Mouse (Mus musculus): ENCODE measurements around the gene Mmp14.

Mmp14 gene

DNA sequence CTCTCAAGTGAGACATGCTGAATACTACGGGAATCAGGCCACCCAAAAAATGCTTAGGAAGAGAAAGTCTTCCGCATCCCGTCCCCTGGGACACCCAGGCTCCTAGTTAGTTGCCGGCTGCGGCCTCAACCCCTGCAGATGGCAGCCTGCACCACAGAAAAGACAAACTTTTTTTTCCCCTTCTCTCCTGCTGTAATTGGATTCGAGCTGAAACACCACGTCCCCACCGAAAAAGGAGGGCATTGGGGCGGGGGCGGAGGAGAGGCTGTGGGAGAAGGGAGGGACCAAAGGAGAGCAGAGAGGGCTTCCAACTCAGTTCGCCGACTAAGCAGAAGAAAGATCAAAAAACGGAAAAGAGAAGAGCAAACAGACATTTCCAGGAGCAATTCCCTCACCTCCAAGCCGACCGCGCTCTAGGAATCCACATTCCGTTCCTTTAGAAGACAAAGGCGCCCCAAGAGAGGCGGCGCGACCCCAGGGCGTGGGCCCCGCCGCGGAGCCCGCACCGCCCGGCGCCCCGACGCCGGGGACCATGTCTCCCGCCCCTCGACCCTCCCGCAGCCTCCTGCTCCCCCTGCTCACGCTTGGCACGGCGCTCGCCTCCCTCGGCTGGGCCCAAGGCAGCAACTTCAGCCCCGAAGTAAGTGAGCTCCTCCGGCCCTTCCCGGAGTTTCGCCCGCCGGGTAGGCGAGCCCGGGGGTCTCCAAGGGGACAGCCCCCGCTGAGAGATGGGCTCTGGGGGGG, at the start of gene Mmp14:
Gene Mmp14, plus strand, starts transcription at position 279 of the 744 bp plus-strand sequence.
- DNase-seq (ENCODE audit: low spot score in 2 of 2), result peak in 1 of 2 experiments; percentile 48

DNA sequence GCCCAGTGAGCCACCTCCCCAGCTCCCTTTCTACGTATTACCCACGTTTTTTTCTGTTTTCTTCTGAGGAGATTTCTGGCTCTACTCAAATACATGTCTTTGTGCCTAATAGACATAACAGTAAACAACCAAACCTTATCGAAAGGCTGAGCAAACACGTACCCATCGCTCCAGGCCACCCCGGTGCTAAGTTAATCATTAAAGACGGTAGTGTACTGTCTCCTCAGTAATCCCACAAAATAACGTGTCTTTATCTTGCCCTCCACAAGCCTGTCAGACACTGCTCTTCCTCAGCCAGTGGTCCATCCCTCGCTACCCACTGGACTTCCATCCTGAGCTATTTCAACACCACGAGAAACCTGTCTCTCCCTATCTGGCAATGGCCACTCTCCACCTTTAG, 49.6 kb upstream of the Mmp14 start:
- no peak for DNase-seq (ENCODE audit: low spot score in 2 of 2)

DNA sequence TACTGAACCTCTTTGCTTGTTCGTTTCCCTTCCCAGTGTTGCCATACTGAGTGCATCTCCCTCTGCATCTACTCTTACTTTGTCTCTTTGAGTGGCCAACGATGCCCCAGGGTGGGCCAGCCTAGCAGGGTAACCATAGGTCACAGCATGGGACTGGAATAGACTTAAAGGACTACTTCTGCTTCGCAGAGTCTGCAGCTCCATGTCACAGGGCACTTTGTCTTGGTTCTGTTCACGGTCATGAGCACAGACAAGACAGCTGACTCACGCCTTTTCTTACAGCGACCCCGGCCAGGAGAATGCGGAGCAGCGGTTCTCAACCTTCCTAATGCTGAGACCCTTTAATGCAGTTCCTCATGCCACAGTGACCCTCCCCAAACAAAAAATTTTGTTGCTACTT, 48.8 kb upstream of the Mmp14 start:
- DNase-seq (ENCODE audit: low spot score in 2 of 2), result no peak

DNA sequence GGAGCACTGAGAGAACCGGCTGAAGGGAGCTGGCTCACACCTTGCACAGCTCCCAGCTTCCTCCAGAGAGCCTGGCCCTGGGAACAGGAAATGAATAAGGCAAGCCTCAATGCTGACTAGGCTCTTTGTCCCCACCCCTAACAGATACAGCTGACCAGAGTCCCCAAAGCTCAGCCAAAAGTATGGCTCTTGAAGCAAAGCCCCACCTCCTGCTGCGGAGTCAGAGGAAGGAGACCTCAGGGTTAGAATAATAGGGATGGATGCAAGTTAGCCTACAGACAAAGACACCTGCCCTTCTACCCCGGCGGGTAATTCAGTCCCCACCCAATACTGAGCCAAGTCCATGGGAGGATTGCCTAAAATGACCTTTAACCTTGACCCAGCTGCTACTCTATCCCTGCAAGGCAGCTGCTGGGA, 48.0 kb upstream of the Mmp14 start:
- DNase-seq (ENCODE audit: low spot score in 2 of 2), result no peak

DNA sequence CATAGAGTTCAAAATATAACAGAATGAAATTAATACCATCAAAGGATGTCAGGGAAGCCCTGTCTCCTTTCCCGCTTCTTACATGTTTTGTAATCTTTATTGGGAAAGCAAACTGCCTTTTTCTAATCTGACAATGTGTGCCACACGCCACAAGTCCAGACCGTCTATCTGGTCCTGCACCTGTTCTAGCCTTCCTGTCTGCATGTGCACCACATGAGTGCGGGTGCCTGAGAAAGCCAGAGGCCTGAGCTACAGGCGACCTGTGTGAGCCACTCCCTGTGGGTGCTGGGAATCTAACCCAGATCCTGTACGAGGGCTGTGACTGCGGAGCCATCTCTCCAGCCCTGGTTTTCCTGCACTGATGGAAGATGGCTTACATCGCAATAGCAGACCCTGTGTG, 47.0 kb upstream of the Mmp14 start:
- no peak for DNase-seq (ENCODE audit: low spot score in 2 of 2)

DNA sequence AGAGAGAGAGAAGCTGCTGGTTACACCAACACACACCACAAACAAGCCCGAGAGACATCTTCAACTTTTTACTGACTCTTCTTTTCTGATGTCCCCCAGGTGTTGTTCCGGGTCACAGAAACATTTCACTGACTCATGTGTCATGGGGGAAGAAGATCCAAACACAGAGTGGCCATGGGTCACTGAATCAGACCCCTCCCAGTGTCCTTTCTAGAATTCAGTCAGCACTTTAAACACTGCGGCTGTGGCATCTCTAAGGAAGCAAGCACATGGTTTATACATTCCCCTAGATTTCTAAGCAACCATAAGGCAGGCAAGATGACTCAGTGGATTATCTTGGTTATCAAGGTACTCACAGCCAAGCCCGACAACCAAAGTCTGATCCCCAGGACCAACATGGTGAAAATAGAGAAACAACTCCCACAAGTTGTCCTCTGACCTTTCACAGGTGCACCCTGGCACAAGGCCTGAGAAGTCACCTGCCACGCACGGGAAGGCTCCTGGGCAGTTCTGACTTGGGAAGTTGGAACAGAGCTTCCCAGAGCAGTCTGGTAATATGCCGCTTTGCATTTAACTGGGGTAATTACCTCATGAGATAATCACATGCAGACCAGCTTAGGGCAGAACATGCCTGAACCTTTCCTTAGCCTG, 45.3 kb upstream of the Mmp14 start:
- DNase-seq (ENCODE audit: low spot score in 2 of 2), result no peak

DNA sequence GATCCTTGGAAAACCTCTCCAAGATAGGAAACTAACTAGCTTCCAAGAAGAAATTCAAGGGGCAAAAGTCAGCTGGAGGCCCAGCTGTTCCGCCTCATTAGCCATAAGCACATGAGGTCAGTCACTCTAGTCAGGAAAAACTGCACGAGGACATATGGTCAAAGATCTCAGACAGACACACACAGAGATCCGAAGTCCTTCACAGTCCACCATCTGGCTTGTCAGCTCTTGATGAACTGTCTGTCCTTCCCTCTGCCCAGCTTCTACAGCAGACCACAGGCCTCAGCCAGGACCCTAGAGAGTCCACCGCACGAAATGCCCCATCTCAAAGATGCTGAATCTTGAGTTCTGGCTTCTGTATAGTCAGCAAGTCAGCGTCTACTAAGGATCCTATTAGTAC, 43.9 kb upstream of the Mmp14 start:
- no peak for DNase-seq (ENCODE audit: low spot score in 2 of 2)

DNA sequence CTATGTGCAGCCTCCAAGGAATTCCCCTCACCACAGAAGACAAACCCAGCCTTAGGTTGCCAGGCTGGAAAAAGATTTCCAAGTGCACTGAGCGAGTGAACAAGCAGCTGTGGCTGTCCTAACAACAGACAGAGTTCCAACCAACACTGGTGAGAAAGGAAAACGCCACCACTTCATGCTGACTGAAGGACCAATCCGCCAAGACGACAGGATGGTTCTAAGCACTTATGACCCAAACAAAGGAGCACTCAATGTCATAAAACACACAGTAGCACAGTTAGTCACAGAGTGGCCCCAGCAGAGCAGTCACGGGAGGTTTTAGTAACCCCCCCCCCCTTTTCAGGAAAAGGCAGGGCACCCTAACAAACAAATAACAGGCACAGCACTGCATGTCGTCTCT, 40.6 kb upstream of the Mmp14 start:
- no peak for DNase-seq (ENCODE audit: low spot score in 2 of 2)

DNA sequence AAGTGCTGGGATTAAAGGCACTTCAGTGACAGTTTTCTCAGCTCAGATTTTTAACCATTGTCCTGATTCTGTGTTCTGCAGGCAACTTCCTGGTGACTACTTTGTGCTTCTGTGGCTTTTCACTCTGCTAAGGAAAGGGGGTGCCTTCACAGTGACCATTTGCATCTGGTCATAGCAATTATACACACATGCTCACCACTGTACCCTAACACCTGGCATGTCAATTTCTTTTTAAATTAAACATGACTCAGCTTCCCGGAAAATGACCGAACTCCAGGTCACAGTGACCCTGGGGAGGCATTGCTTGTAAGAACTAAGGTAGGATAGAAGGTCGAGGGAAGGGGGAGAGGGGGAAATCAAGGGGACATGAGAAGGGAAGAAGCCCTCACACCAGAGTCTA, 37.6 kb upstream of the Mmp14 start:
- DNase-seq (ENCODE audit: low spot score in 2 of 2), result no peak

DNA sequence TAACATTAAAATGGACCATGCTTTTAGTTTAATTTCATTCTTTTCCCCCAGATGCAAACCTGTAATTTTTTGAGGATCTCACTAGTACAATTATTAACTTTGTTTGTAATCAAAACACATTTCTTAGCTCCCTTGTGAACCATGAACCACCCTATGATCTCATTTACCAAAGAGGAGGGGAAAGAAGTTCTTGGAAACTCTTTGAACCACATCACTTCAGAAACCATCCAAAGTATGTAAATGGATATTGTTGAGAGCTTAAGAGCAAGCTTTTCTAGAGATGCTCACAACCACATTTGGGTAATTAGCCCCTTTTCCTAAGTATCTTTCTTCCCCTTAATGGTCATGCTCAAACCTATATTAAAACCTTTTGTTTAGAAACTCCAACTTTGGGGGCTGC, 37.1 kb upstream of the Mmp14 start:
- no peak for DNase-seq (ENCODE audit: low spot score in 2 of 2)

DNA sequence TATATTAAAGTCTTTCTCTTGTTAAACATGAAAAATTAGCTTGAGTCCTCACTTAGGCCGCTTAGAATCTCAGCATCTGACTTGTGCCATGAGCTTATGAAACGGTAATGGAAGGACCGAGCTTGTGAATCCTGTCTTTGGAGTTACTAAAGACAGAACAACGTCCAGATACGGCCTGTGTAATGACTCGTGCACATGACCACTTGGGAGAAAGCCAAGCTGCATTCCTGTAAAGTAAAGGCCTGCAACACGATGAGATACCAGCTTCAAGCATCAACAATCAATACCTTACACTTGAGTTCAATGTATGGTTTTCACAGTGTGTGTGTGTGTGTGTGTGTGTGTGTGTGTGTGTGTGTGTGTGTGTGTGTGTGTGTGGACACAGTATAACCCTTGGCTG, 34.7 kb upstream of the Mmp14 start:
- no peak for DNase-seq (ENCODE audit: low spot score in 2 of 2)

DNA sequence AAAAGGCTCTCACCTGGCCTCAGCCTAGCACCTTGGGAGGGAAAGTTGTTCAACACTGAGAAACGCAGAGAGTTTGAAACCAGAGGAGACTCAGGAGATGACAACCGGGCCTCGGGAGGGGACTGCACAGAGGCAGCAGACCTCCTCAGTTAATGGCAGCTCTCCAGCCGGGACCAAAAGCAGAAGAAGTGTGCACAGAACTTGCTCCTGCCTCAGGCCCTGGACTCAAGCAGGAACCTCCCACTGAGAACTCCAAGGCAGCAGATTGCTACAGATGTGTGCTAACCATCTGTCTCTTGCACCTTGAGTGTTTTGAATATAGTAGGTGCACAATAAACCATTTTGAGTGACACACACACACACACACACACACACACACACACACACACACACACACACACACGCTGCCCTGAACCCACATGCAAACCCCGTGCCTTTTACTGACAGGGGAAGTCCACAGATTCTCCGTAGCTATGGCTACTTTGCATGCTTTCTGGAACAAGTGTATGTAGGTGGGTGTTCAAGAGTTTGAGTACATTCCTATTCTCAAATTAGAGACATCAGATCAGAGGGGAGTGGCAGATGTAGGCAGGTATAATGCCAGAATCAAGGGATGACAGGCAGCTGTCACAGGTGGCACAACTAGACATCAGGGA, 33.4 kb upstream of the Mmp14 start:
- no peak for DNase-seq (ENCODE audit: low spot score in 2 of 2)

DNA sequence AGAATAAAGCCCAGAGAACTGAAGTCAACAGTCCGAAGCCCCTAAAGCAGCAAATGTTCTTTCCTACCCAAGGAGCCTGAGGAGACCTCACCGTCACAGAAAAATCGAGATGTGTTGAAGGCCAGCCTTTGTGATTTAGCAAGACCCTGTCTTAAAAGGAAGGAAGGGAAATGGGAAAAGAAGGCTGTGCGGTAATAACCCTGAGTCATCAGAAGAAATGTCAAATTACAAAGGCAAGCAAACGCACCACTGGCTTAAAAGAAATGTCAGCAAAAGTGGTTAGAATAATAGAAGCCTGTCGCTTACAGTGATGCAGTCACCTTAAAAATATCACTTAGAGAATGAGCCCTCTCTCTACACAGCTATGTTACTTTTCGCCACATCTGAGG, 32.9 kb upstream of the Mmp14 start:
- DNase-seq (ENCODE audit: low spot score in 2 of 2), result no peak

DNA sequence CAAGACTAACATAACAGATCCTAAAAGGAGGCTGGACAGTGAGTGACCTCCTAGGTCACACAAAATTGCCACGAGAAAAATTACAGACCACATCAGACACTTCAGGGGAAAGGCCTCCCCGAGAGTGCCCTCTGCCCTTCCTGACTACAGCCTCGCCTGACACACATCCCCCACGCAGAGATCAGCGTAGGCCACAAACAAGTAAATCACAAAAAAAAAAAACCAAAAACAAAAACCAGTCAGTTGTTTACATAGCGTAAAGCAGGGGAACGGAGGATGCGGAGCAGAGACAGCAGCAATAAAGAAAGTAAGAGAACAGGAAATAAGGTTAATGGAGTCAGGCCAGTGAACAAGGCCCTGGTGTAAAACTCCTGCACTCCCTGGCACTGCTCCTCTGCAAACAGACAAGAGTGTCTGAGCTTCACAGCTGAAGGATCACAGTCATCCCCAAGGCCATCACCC, 32.5 kb upstream of the Mmp14 start:
- no peak for DNase-seq (ENCODE audit: low spot score in 2 of 2)

DNA sequence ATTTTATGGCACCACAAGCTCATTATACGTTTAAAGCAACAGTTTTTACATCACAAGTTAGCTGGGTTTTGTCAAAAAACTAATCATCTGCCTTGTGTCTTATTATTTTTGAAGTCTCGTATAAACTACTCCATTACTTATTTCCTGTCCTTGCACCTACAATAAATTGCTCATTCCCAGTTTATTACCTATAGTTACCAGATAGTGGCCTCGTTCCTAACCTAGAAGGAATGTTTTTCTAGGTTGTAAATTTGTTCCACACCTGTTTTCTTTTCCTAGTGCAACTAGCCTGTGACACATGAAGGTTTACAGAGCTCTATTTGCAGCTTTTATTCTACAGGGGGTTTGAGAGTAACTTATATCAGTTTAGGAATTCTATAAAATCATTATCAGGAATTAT, 29.7 kb upstream of the Mmp14 start:
- DNase-seq (ENCODE audit: low spot score in 2 of 2), result no peak

DNA sequence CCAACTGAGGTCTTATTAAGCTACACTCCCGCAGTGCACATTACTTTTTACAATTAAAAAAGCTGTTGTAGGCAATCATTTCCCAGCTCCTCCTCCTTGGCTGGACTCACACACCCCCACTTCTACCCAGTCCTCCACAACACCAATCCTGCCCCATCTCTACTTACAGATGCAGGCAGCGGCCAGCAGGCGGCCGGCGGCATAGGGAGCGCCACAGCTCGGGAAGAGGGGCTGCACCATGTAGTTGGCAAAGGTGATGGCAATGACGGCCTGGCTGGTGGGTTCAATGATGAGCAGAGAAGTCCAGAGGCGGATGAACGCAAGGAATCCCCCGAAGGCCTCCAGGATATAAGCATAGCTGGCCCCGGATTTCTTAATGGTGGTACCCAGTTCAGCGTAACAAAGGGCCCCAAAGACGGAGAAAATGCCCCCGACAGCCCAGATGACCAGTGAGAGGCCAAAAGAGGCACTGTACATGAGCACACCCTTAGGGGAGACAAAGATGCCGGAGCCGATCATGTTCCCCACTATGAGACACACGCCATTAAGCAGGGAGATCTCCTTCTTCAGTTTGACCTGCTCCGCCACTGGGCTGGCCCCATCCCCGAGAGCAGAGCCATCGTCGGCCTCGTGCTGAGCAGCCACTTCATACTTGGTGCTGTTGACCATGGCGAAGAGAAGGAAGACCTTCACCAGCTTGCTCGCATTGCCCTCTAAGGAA, 22.9 kb upstream of the Mmp14 start:
- DNase-seq (ENCODE audit: low spot score in 2 of 2), result no peak

DNA sequence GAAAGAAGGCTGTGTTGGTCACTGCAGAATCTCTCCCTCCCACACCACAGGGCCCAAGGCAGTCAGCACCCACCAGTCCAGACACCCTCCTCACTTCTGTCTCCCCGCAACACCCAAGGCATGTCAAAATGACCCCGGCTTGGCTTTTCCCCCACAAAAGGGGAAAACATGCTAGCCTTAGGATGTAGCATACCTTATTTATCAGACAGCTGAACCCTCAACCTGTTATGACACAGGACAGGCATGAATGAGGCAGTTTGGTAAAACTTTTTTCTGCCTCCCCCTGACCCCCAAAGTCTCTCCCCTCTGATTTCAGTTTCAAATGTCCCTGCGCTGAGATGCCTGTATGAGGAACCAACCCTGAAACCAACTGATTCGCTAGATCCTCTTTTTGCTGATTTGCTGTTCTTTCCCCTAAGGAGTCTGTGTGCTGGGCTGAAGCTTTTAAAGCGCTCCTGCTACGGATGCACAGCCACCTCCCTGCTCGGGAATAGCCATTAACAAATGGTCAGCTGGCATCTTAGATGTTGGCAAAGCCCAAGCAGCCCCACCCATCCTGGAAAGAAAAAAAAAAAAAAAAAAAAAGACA, 22.3 kb upstream of the Mmp14 start:
- DNase-seq (ENCODE audit: low spot score in 2 of 2), result no peak

DNA sequence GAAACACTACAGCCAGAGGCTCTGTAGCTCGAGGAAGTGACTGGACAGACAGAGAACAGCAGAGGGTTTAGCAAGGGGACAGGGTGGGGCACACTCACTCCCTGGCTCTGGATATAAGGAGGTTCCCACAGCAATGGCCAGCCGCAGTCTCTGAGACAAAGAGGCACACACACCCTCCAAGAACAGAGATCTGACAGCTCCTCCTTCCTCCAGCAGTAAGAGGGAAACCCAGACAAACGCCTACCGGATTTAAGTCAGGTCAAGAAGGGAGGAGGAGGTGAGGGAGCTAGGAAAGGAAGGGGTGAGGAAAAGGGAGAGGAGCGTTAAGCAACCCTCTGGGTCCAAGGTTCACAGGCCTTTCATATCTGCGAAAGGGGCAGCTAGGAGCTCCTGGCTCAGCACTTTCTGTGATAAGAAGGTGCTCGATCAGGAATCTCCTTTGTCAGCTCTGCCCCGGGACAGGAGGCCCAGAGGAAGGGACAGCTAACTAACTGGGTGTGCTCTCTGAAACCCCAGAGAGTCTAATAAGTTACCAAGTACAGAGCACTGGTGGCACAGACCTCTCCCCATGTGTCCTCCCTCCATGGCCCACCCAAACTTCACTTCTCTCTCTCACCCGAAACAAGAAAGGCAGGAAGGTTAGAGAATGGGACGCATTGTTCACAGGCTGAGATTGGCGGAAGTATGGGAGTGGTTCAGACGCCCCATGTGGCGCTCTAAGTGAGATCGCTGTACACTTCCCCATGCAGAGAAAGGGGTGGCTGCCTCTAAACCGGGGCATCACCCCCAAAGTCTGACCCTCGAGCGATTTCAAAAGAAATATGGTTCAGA, 21.2 kb upstream of the Mmp14 start:
- DNase-seq (ENCODE audit: low spot score in 2 of 2), result no peak

DNA sequence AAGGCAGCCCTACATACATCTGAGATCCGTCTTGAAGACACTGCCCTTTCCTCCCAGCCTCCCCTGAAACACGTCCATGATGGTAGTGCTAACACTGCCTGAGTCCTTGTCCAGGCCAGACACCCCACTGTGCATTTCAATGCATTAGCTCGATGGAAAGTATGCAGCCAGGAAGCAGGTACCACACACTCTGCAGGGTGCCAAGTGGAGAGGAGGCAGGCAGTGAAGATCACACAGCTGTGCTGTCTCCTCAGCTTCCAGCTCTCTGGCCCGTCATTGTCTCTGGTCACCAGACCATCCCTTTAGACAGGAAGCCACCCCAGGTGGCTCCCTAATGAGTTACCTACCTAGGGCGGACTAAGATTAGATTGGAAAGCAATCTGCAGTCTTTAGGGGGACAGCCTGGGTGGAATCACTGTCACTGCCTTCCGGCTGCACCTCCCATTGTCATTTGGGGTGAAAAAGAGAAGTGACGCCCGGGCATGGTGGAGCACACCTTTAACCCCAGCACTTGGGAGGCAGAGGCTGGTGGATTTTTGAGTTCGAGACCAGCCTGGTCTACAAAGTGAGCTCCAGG, 19.3 kb upstream of the Mmp14 start:
- DNase-seq (ENCODE audit: low spot score in 2 of 2), result no peak

DNA sequence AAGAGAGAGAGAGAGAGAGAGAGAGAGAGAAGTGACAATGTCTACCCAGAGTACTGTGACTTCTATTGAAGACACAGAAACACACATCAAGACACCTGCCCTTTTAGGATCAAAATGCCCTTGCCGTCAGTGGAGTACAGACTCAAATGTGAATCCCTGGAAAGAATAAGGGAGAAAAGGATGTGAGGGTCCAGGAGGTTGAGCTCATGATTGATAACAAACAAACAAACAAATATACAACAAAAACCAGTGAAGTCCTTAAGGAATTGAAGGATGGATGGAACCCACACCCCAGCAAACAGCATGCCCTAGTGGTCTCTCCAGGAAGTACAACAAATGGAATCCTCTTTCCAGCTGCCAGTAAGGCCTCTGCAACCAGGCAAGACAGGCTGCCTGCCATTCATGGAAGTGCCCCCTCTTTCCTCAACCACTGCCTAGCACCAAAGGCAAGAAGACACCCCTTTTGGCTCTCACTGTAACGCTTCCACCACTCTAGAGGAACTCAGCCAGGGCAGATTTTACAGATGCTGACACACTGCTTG, 18.7 kb upstream of the Mmp14 start:
- DNase-seq (ENCODE audit: low spot score in 2 of 2), result peak in 1 of 2 experiments; percentile 47
